Mouse (Mus musculus) ES-Bruce4 (cell line): Measurements from ENCODE around the gene Tmem44.

Source experiments
- CTCF ChIP-seq: IDR thresholded peaks from one replicate; pipeline ENCODE4 v1.8.1; 2011; ENCODE audit warnings: low read depth, low read length
- POLR2A ChIP-seq: IDR thresholded peaks from one replicate; pipeline ENCODE4 v1.8.1; 2011; ENCODE audit warnings: low read length; ENCODE audit not compliant: insufficient read depth

- TF ChIP-seq CTCF (no peak), POLR2A (no peak)
These were observed 48.3 kb downstream of the Tmem44 start for GRCm38 (mm10) chr16:30502221-30502891.
